Mouse (Mus musculus) lung, postnatal 0 days (tissue): Measurements from ENCODE around the gene Eya2. TPM values are rescaled to one million over a fixed set of nuclear protein-coding genes. Genes with fewer than 3 reads are reported as not detected.

Source experiments
- ATAC-seq: fragments of 200-750 bp; cut with Nextera tagmentation; 2 replicates; pipeline ENCODE4 v1.8.0; 2017; ENCODE audit warnings: moderate library complexity
- DNase-seq: peaks from one replicate; pipeline ENCODE4 v3.0.0-alpha.2; 2016; ENCODE audit warnings: low spot score
- H3K27ac ChIP-seq: fragments of 300-500 bp; sonication (generic); 2 replicates; pipeline ENCODE4 v1.5.1; 2014; ENCODE audit warnings: antibody characterized with exemption, mild to moderate bottlenecking, low read length, mixed read lengths
- H3K27me3 ChIP-seq: fragments of 300-500 bp; sonication (generic); replicated peaks from 2 replicates; pipeline ENCODE4 v1.6.1; 2014; ENCODE audit warnings: low read length, mixed read lengths; ENCODE audit not compliant: insufficient read depth
- H3K36me3 ChIP-seq: fragments of 300-500 bp; sonication (generic); 2 replicates; pipeline ENCODE4 v1.6.1; 2014; ENCODE audit warnings: low read length, mixed read lengths; ENCODE audit not compliant: insufficient read depth
- H3K4me1 ChIP-seq: fragments of 300-500 bp; sonication (generic); 2 replicates; pipeline ENCODE4 v1.6.1; 2014; ENCODE audit warnings: antibody characterized with exemption, low read depth, low read length, mixed read lengths; ENCODE audit not compliant: insufficient read depth
- H3K4me2 ChIP-seq: fragments of 300-500 bp; sonication (generic); replicated peaks from 2 replicates; pipeline ENCODE4 v1.6.1; 2014; ENCODE audit warnings: low read depth, mild to moderate bottlenecking, low read length, moderate library complexity, mixed read lengths
- H3K4me3 ChIP-seq: fragments of 300-500 bp; sonication (generic); 2 replicates; pipeline ENCODE4 v1.5.1; 2014; ENCODE audit warnings: low read depth, low read length
- H3K9ac ChIP-seq: fragments of 300-500 bp; sonication (generic); replicated peaks from 2 replicates; pipeline ENCODE4 v1.6.1; 2014; ENCODE audit warnings: low read depth, mild to moderate bottlenecking
- H3K9me3 ChIP-seq: fragments of 300-500 bp; sonication (generic); 2 replicates; pipeline ENCODE4 v1.6.1; 2016; ENCODE audit warnings: low read length, mixed read lengths
- CTCF ChIP-seq: IDR thresholded peaks from 2 replicates; pipeline ENCODE4 v1.5.1; 2016; ENCODE audit warnings: antibody characterized with exemption, mild to moderate bottlenecking
- EP300 ChIP-seq: IDR thresholded peaks from 2 replicates; pipeline ENCODE4 v1.6.1; 2016; ENCODE audit warnings: antibody characterized with exemption, mild to moderate bottlenecking, control low read depth
- WGBS: fragments of 180-500 bp; shearing (Covaris S2); extraction: QIAGEN DNeasy Blood & Tissue Kit; methylation state at CpG from one replicate; pipeline ENCODE4 v1.1.7; 2014; 5-methylcytosine and 5-hydroxymethylcytosine counted together
- polyA plus RNA-seq: library from polyadenylated mRNA; unstranded; fragments of >200 nt; fragmentation: Nextera tagmentation; extraction: Ambion mirVana; gene quantifications from 2 replicates; pipeline ENCODE4 v1.2.1, GENCODE M21; 2015

Eya2 gene
- polyA plus RNA-seq, 1 experiment from 2014 or later = 27.8 TPM

- Histone ChIP-seq H3K9ac (no peak overlapping the region), H3K9me3 (no peaks in the 10 kb centered on the region), H3K27me3 (no peaks in the 10 kb centered on the region), H3K4me3 (no peak overlapping the region), H3K4me1 (no peaks in the 10 kb centered on the region), H3K4me2 (no peak overlapping the region), H3K36me3 (no peaks in the 10 kb centered on the region), H3K27ac (no peak overlapping the region)
- TF ChIP-seq EP300 = no peak
- no peak for TF ChIP-seq CTCF
- no peak for ATAC-seq
- 60% methylated on average over 4 of the region's 4 CpGs for WGBS
- DNase-seq = no peak
Measured at GRCm38 (mm10) chr2:165583518-165583917, 11.3 kb upstream of the Eya2 start.

- H3K27ac ChIP-seq = no peak overlapping the region
- no peaks in the 10 kb centered on the region for H3K27me3 ChIP-seq
- H3K9ac ChIP-seq = no peak overlapping the region
- no peaks in the 10 kb centered on the region for H3K4me1 ChIP-seq
- no peaks in the 10 kb centered on the region for H3K36me3 ChIP-seq
- H3K9me3 ChIP-seq = no peaks in the 10 kb centered on the region
- no peak overlapping the region for H3K4me3 ChIP-seq
- no peak overlapping the region for H3K4me2 ChIP-seq
- TF ChIP-seq EP300 (no peak), CTCF (no peak)
- ATAC-seq (no peak), DNase-seq (no peak)
- 85% methylated on average over 3 of the region's 3 CpGs for WGBS
Measured at GRCm38 (mm10) chr2:165584563-165584962, 10.3 kb upstream of the Eya2 start.

DNA sequence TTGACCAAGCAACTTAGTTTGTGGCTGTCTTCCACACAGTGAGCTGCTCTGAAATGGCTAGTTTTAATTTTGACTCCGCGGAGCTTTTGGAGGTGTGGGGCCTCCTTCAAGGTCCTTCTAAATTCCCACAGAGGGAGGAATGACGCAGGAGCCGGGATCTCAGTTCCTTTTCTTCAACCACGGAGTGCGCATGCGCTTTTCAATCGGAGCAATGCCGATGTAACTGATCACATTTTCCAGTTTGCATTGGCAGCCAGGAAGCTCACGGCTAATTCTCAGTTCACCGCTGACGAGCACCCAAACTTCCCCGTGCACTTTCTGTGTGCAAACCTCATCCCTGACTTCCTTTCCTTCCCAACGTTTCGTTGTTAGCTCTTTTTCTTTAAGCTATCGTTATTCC is 4.1 kb upstream of the Eya2 start:
- peaks cover 19% of the 10 kb centered on the region for H3K27me3 ChIP-seq
- WGBS = 83% methylated on average over 16 of the region's 16 CpGs
- no peak for ATAC-seq

DNA sequence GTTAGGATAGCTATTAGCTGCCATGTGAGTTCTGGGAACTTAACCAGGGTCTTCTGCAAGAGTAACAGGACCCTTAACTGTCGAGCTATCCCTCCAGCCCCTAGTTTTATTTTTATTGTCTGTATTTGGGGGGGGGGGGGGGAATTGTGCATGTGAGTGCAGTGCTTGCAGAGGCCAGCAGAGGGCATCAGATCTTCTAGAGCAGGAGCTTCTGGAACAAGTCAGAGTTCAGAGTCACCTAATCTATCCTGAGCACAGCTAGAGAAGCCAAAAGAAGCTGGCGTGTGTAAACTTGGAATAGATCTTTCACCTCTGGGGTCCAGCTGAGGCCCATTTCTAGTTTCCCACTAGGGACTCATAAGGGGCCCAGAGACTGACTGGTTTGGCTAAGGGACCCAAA is 1.1 kb upstream of the Eya2 start:
- ATAC-seq (no peak), DNase-seq (no peak)
- H3K27ac ChIP-seq = no peak overlapping the region
- no peaks in the 10 kb centered on the region for H3K36me3 ChIP-seq
- H3K9ac ChIP-seq = no peak overlapping the region
- WGBS = 76% methylated on average over 2 of the region's 2 CpGs
- peaks cover 19% of the 10 kb centered on the region for H3K27me3 ChIP-seq
- no peak overlapping the region for H3K4me3 ChIP-seq
- TF ChIP-seq EP300 (no peak), CTCF (peak; percentile 51)
- H3K4me2 ChIP-seq = no peak overlapping the region
- no peaks in the 10 kb centered on the region for H3K9me3 ChIP-seq
- no peaks in the 10 kb centered on the region for H3K4me1 ChIP-seq

More for the DNA sequence above, 4.1 kb upstream of the Eya2 start:
- no peaks in the 10 kb centered on the region for H3K36me3 ChIP-seq
- no peak for TF ChIP-seq CTCF
- TF ChIP-seq EP300 = no peak
- H3K4me3 ChIP-seq = no peak overlapping the region
- H3K4me1 ChIP-seq = no peaks in the 10 kb centered on the region
- no peak overlapping the region for H3K9ac ChIP-seq
- H3K9me3 ChIP-seq = no peaks in the 10 kb centered on the region
- H3K27ac ChIP-seq = no peak overlapping the region
- no peak overlapping the region for H3K4me2 ChIP-seq
- no peak for DNase-seq

GRCm38 (mm10) chr2:165595676-165596070 is 841 bp downstream of the Eya2 start:
- Histone ChIP-seq H3K27me3 (peaks cover 19% of the 10 kb centered on the region), H3K9ac (no peak overlapping the region), H3K9me3 (no peaks in the 10 kb centered on the region), H3K27ac (peak overlapping the region; percentile 43; the same call in 1 of the 2 replicates), H3K36me3 (no peaks in the 10 kb centered on the region), H3K4me3 (peak overlapping the region; percentile 47), H3K4me2 (peak overlapping the region; percentile 62), H3K4me1 (no peaks in the 10 kb centered on the region; the same call in 1 of the 2 replicates)
- DNase-seq (no peak), ATAC-seq (no peak)
- WGBS = 7% methylated on average over 13 of the region's 13 CpGs
- TF ChIP-seq EP300 = no peak
- TF ChIP-seq CTCF = no peak

DNA sequence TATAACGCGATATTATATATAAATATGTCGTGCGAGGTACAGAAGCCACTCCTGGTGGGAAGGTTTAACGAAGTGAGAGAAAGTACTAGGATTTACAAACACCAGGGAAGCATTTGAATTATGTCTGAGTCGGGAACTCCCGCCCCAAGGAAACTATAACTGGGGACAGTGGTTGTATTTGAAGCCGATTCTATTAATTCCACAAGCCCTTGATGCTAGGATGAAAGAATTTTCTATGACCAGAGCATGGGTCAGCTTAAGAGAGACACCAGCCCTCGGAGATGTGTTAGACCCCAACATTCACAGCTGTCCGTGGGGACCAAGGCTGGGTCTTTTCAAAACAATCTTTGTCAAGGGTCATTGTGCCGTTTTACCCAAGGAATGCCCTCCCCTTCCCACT is 1.3 kb downstream of the Eya2 start:
- Histone ChIP-seq H3K9ac (no peak overlapping the region), H3K27me3 (peaks cover 19% of the 10 kb centered on the region), H3K4me1 (no peaks in the 10 kb centered on the region; the same call in 1 of the 2 replicates), H3K27ac (no peak overlapping the region), H3K9me3 (no peaks in the 10 kb centered on the region), H3K4me2 (peak overlapping the region; percentile 62), H3K4me3 (peak overlapping the region; percentile 47), H3K36me3 (no peaks in the 10 kb centered on the region)
- ATAC-seq (no peak), DNase-seq (no peak)
- 21% methylated on average over 11 of the region's 11 CpGs for WGBS
- TF ChIP-seq CTCF (no peak), EP300 (no peak)

- H3K36me3 ChIP-seq = no peaks in the 10 kb centered on the region
- TF ChIP-seq EP300 (no peak), CTCF (no peak)
- H3K4me2 ChIP-seq = no peak overlapping the region
- DNase-seq (no peak), ATAC-seq (no peak)
- H3K4me1 ChIP-seq = no peaks in the 10 kb centered on the region; the same call in 1 of the 2 replicates
- H3K9me3 ChIP-seq = no peaks in the 10 kb centered on the region
- H3K27me3 ChIP-seq = peaks cover 19% of the 10 kb centered on the region
- no peak overlapping the region for H3K9ac ChIP-seq
- H3K27ac ChIP-seq = peak overlapping the region; percentile 76; the same call in 1 of the 2 replicates
- no peak overlapping the region for H3K4me3 ChIP-seq
- 74% methylated on average over 6 of the region's 6 CpGs for WGBS
Measured at GRCm38 (mm10) chr2:165597536-165597935, 2.7 kb downstream of the Eya2 start.
